Mouse (Mus musculus): ENCODE results near the gene Pafah2. TPM values are rescaled to one million over a fixed set of nuclear protein-coding genes. Genes with fewer than 3 reads are reported as not detected.
A peak's percentile ranks its signal among the peaks of the same experiment; 100 is the strongest.

Gene Pafah2
- polyA plus RNA-seq, 1 experiment from 2014 or later, result 7.6 TPM

- Histone ChIP-seq H3K36me3 (no peaks in the 10 kb centered on the region), H3K9me3 (no peaks in the 10 kb centered on the region), H3K9ac (peak overlapping the region; percentile 44), H3K27me3 (no peaks in the 10 kb centered on the region), H3K4me2 (peak overlapping the region; percentile 66), H3K4me1 (replicated peaks) (peaks cover 54% of the 10 kb centered on the region), H3K27ac (replicated peaks) (peak overlapping the region; percentile 82), H3K4me3 (peak overlapping the region; percentile 39)
- 3% methylated on average over 19 of the region's 19 CpGs for WGBS
- peak; percentile 77 for ATAC-seq (ENCODE audit: low FRiP score, low read depth)
Observed at GRCm38 (mm10) chr4:134401181-134401661, 5.1 kb downstream of the Pafah2 start.

GRCm38 (mm10) chr4:134401856-134402570 lies 5.9 kb downstream of the Pafah2 start:
- Histone ChIP-seq H3K4me2 (peak overlapping the region; percentile 66), H3K4me1 (replicated peaks) (peaks cover 50% of the 10 kb centered on the region), H3K9ac (no peak overlapping the region), H3K36me3 (no peaks in the 10 kb centered on the region), H3K27me3 (no peaks in the 10 kb centered on the region), H3K9me3 (no peaks in the 10 kb centered on the region), H3K27ac (replicated peaks) (peak overlapping the region; percentile 82), H3K4me3 (peak overlapping the region; percentile 39; the same call in 1 of the 2 replicates)
- 70% methylated on average over 16 of the region's 16 CpGs for WGBS
- no peak for ATAC-seq (ENCODE audit: low FRiP score, low read depth)

GRCm38 (mm10) chr4:134402571-134403262 lies 6.6 kb downstream of the Pafah2 start:
- H3K9me3 ChIP-seq, result no peaks in the 10 kb centered on the region
- H3K9ac ChIP-seq, result no peak overlapping the region
- no peak overlapping the region for H3K4me3 ChIP-seq
- no peak for ATAC-seq (ENCODE audit: low FRiP score, low read depth)
- H3K4me2 ChIP-seq, result no peak overlapping the region
- no peaks in the 10 kb centered on the region for H3K27me3 ChIP-seq
- no peaks in the 10 kb centered on the region for H3K36me3 ChIP-seq
- H3K4me1 ChIP-seq (replicated peaks), result peaks cover 43% of the 10 kb centered on the region
- H3K27ac ChIP-seq (replicated peaks), result no peak overlapping the region
- 82% methylated on average over 16 of the region's 16 CpGs for WGBS

- no peaks in the 10 kb centered on the region for H3K9me3 ChIP-seq
- H3K27ac ChIP-seq (replicated peaks), result no peak overlapping the region
- peaks cover 40% of the 10 kb centered on the region for H3K4me1 ChIP-seq (replicated peaks)
- no peaks in the 10 kb centered on the region for H3K36me3 ChIP-seq
- H3K4me2 ChIP-seq, result no peak overlapping the region
- H3K27me3 ChIP-seq, result no peaks in the 10 kb centered on the region
- no peak overlapping the region for H3K9ac ChIP-seq
- ATAC-seq (ENCODE audit: low FRiP score, low read depth), result no peak
- no peak overlapping the region for H3K4me3 ChIP-seq
- WGBS, result 39% methylated on average over 7 of the region's 7 CpGs
Observed at GRCm38 (mm10) chr4:134403721-134404120, 7.6 kb downstream of the Pafah2 start.

GRCm38 (mm10) chr4:134409286-134409685 lies 13.2 kb downstream of the Pafah2 start:
- H3K4me2 ChIP-seq, result no peak overlapping the region
- no peaks in the 10 kb centered on the region for H3K9me3 ChIP-seq
- H3K4me3 ChIP-seq, result no peak overlapping the region
- no peaks in the 10 kb centered on the region for H3K36me3 ChIP-seq
- H3K4me1 ChIP-seq (replicated peaks), result no peaks in the 10 kb centered on the region
- no peak overlapping the region for H3K9ac ChIP-seq
- H3K27me3 ChIP-seq, result no peaks in the 10 kb centered on the region
- no peak for ATAC-seq (ENCODE audit: low FRiP score, low read depth)
- no peak overlapping the region for H3K27ac ChIP-seq (replicated peaks)
- 72% methylated on average over 5 of the region's 5 CpGs for WGBS

- WGBS, result 62% methylated on average over 17 of the region's 17 CpGs
- H3K36me3 ChIP-seq, result no peaks in the 10 kb centered on the region
- no peak overlapping the region for H3K27ac ChIP-seq (replicated peaks)
- peak overlapping the region; percentile 12; the same call in 1 of the 2 replicates for H3K4me2 ChIP-seq
- no peak overlapping the region for H3K9ac ChIP-seq
- no peak for ATAC-seq (ENCODE audit: low FRiP score, low read depth)
- no peaks in the 10 kb centered on the region for H3K27me3 ChIP-seq
- no peak overlapping the region for H3K4me3 ChIP-seq
- peaks cover 12% of the 10 kb centered on the region for H3K4me1 ChIP-seq (replicated peaks)
- no peaks in the 10 kb centered on the region for H3K9me3 ChIP-seq
Observed at GRCm38 (mm10) chr4:134416177-134416576, 20.1 kb downstream of the Pafah2 start.

GRCm38 (mm10) chr4:134416602-134417001 lies 20.5 kb downstream of the Pafah2 start:
- WGBS, result 66% methylated on average over 15 of the region's 15 CpGs
- Histone ChIP-seq H3K4me1 (replicated peaks) (peaks cover 12% of the 10 kb centered on the region), H3K9ac (no peak overlapping the region)

GRCm38 (mm10) chr4:134417111-134417510 lies 21.0 kb downstream of the Pafah2 start:
- WGBS, result 69% methylated on average over 7 of the region's 7 CpGs
- 0 out of 2 replicates have a peak, but pooled peaks have one; percentile 15 for ATAC-seq (ENCODE audit: low FRiP score, low read depth)
- Histone ChIP-seq H3K4me3 (no peak overlapping the region), H3K9ac (no peak overlapping the region), H3K4me1 (replicated peaks) (peaks cover 12% of the 10 kb centered on the region), H3K4me2 (no peak overlapping the region), H3K9me3 (no peaks in the 10 kb centered on the region), H3K36me3 (no peaks in the 10 kb centered on the region), H3K27ac (replicated peaks) (no peak overlapping the region), H3K27me3 (no peaks in the 10 kb centered on the region)

More at GRCm38 (mm10) chr4:134416602-134417001, 20.5 kb downstream of the Pafah2 start:
- Histone ChIP-seq H3K4me3 (no peak overlapping the region), H3K27me3 (no peaks in the 10 kb centered on the region), H3K27ac (replicated peaks) (no peak overlapping the region), H3K9me3 (no peaks in the 10 kb centered on the region), H3K36me3 (no peaks in the 10 kb centered on the region), H3K4me2 (peak overlapping the region; percentile 12)
- no peak for ATAC-seq (ENCODE audit: low FRiP score, low read depth)

GRCm38 (mm10) chr4:134421971-134422370 lies 25.9 kb downstream of the Pafah2 start:
- Histone ChIP-seq H3K36me3 (no peaks in the 10 kb centered on the region), H3K4me2 (no peak overlapping the region), H3K4me1 (replicated peaks) (no peaks in the 10 kb centered on the region), H3K4me3 (no peak overlapping the region), H3K27me3 (no peaks in the 10 kb centered on the region), H3K9me3 (no peaks in the 10 kb centered on the region), H3K27ac (replicated peaks) (no peak overlapping the region), H3K9ac (no peak overlapping the region)
- ATAC-seq (ENCODE audit: low FRiP score, low read depth), result no peak
- WGBS, result 37% methylated on average over 11 of the region's 11 CpGs

- Histone ChIP-seq H3K4me2 (no peak overlapping the region), H3K9ac (no peak overlapping the region), H3K4me1 (replicated peaks) (no peaks in the 10 kb centered on the region), H3K4me3 (no peak overlapping the region), H3K36me3 (no peaks in the 10 kb centered on the region), H3K9me3 (no peaks in the 10 kb centered on the region), H3K27ac (replicated peaks) (no peak overlapping the region), H3K27me3 (no peaks in the 10 kb centered on the region)
- ATAC-seq (ENCODE audit: low FRiP score, low read depth), result no peak
- WGBS, result 78% methylated on average over 7 of the region's 7 CpGs
Observed at GRCm38 (mm10) chr4:134423949-134424348, 27.8 kb downstream of the Pafah2 start.

- Histone ChIP-seq H3K27ac (replicated peaks) (no peak overlapping the region), H3K27me3 (no peaks in the 10 kb centered on the region), H3K4me1 (replicated peaks) (peaks cover 6% of the 10 kb centered on the region), H3K4me2 (no peak overlapping the region), H3K9me3 (no peaks in the 10 kb centered on the region), H3K9ac (no peak overlapping the region), H3K36me3 (no peaks in the 10 kb centered on the region), H3K4me3 (no peak overlapping the region)
- 63% methylated on average over 7 of the region's 7 CpGs for WGBS
- no peak for ATAC-seq (ENCODE audit: low FRiP score, low read depth)
Observed at GRCm38 (mm10) chr4:134425088-134425487, 29.0 kb downstream of the Pafah2 start.

GRCm38 (mm10) chr4:134430381-134431004 lies 34.4 kb downstream of the Pafah2 start:
- peak overlapping the region; percentile 38 for H3K4me2 ChIP-seq
- H3K36me3 ChIP-seq, result no peaks in the 10 kb centered on the region
- H3K9me3 ChIP-seq, result no peaks in the 10 kb centered on the region
- peak; percentile 72 for ATAC-seq (ENCODE audit: low FRiP score, low read depth)
- no peaks in the 10 kb centered on the region for H3K27me3 ChIP-seq
- H3K4me3 ChIP-seq, result no peak overlapping the region
- 12% methylated on average over 23 of the region's 23 CpGs for WGBS
- peak overlapping the region; percentile 82 for H3K27ac ChIP-seq (replicated peaks)
- H3K4me1 ChIP-seq (replicated peaks), result peaks cover 19% of the 10 kb centered on the region
- H3K9ac ChIP-seq, result 0 out of 2 replicates have a peak overlapping the region, but pooled peaks have one; percentile 7

Data from hindbrain, embryonic 15.5 days (tissue).